Mouse (Mus musculus) duodenum, adult 2 months (tissue): ENCODE results near the gene Zfp62. TPM values are rescaled to one million over a fixed set of nuclear protein-coding genes. Genes with fewer than 3 reads are reported as not detected.

Source experiments
- polyA plus RNA-seq: library from polyadenylated mRNA; depleted of rRNA; stranded (reverse); fragments of >200 nt; gene quantifications from 2 replicates; pipeline ENCODE4 v1.2.3, GENCODE M21; 2012; ENCODE audit warnings: low replicate concordance; rRNA removed

Zfp62 gene
- polyA plus RNA-seq, result 0.33 and 0.69 TPM in 2 replicates

GRCm38 (mm10) chr11:49203129-49203768 is at the start of gene Zfp62:
Gene Zfp62 (plus strand): TSS chr11:49203292.

GRCm38 (mm10) chr11:49154077-49154476 is 49.0 kb upstream of the Zfp62 start, which contains the start of gene Olfr1394:
Gene Olfr1394 (plus strand): TSS chr11:49154377.

GRCm38 (mm10) chr11:49186955-49187488 is 16.1 kb upstream of the Zfp62 start, which contains the start of gene Btnl9:
Gene Btnl9 (minus strand): TSS chr11:49187159.

GRCm38 (mm10) chr11:49243727-49244594 is 40.9 kb downstream of the Zfp62 start, which contains the start of gene Mgat1:
Gene Mgat1 (plus strand): TSS chr11:49244191.

Other genes with a start within 250 kb of the Zfp62 start
- gene Olfr56, start 224.4 kb upstream of the Zfp62 start, polyA plus RNA-seq, result 0.07 TPM in 1 of 2 replicates, not detected in the other
- gene 9930111J21Rik1, start 223.9 kb upstream of the Zfp62 start, polyA plus RNA-seq, result 0.21 and 0.46 TPM in 2 replicates
- 0.04 and 0.05 TPM in 2 replicates for gene Gm12185, start 211.1 kb upstream of the Zfp62 start, polyA plus RNA-seq
- gene Tgtp1, start 209.1 kb upstream of the Zfp62 start, polyA plus RNA-seq, result 0.16 and 0.33 TPM in 2 replicates
- 0.05 and 0.09 TPM in 2 replicates for gene 9930111J21Rik2, start 152.1 kb upstream of the Zfp62 start, polyA plus RNA-seq
- gene Tgtp2, start 139.1 kb upstream of the Zfp62 start, polyA plus RNA-seq, result 0.18 and 0.72 TPM in 2 replicates
- gene Ifi47, start 126.7 kb upstream of the Zfp62 start, polyA plus RNA-seq, result 2.2 and 5.1 TPM in 2 replicates
- not detected in 2 replicates for gene Olfr1396, start 88.4 kb upstream of the Zfp62 start, polyA plus RNA-seq
- gene Olfr1395, start 61.0 kb upstream of the Zfp62 start, polyA plus RNA-seq, result not detected in 2 replicates
- not detected in 2 replicates for gene Olfr1394, start 48.9 kb upstream of the Zfp62 start, polyA plus RNA-seq
- gene Btnl9, start 16.1 kb upstream of the Zfp62 start, polyA plus RNA-seq, result 1.8 and 1.9 TPM in 2 replicates
- 123 and 188 TPM in 2 replicates for gene Mgat1, start 40.9 kb downstream of the Zfp62 start, polyA plus RNA-seq
- 0.27 TPM in 1 of 2 replicates, not detected in the other for gene Olfr1393, start 75.0 kb downstream of the Zfp62 start, polyA plus RNA-seq
- 0.05 TPM in 1 of 2 replicates, not detected in the other for gene Olfr1392, start 82.0 kb downstream of the Zfp62 start, polyA plus RNA-seq
- not detected in 2 replicates for gene Olfr10, start 101.4 kb downstream of the Zfp62 start, polyA plus RNA-seq
- not detected in 2 replicates for gene Olfr1391, start 119.5 kb downstream of the Zfp62 start, polyA plus RNA-seq
- gene Olfr1390, start 131.9 kb downstream of the Zfp62 start, polyA plus RNA-seq, result not detected in 2 replicates
- not detected in 2 replicates for gene Olfr1389, start 219.8 kb downstream of the Zfp62 start, polyA plus RNA-seq
- not detected in 2 replicates for gene Olfr1388, start 233.3 kb downstream of the Zfp62 start, polyA plus RNA-seq